In genomic region chr8:121164017-121164469, GRCm38 (mm10) we compare ENCODE assay signal across 10 mouse cellular contexts. TPM values are rescaled to one million over a fixed set of nuclear protein-coding genes. Genes with fewer than 3 reads are reported as not detected.
DNase-seq lines count a peak whose midpoint lies in the region; ATAC-seq lines count a peak whose summit lies in the region.
"Had no signal": no experiment of that assay in that cellular context is flagged by ENCODE, and none has a peak within 500 bp of the region (broad histone marks: within the 10 kb centered on the region; RNA-seq: fewer than 3 reads in every experiment).

No protein-coding gene starts in this region.

- 40% methylated on average over 8 of the region's 8 CpGs for WGBS in embryonic facial prominence, embryonic 12.5 days
- 55% methylated on average over 8 of the region's 8 CpGs for WGBS in embryonic facial prominence, embryonic 10.5 days
- 34% methylated on average over 8 of the region's 8 CpGs for WGBS in heart, embryonic 12.5 days
- 51% methylated on average over 8 of the region's 8 CpGs for WGBS in hindbrain, embryonic 12.5 days

- no peak overlapping the region for H3K4me2 ChIP-seq in embryonic facial prominence, embryonic 12.5 days (replicated peaks)
- peak overlapping the region; percentile 8; the same call in 1 of the 2 replicates for H3K4me2 ChIP-seq in heart, embryonic 12.5 days
- no peak overlapping the region for H3K4me2 ChIP-seq in hindbrain, embryonic 12.5 days (replicated peaks)

- peak; percentile 49; the same call in 1 of the 2 replicates for ATAC-seq in embryonic facial prominence, embryonic 12.5 days (ENCODE audit: insufficient number of reproducible peaks, insufficient read depth, low FRiP score, low TSS enrichment)
- peak; percentile 64 for ATAC-seq in heart, embryonic 12.5 days (ENCODE audit: insufficient number of reproducible peaks, low FRiP score)
- ATAC-seq in hindbrain, embryonic 12.5 days (ENCODE audit: low FRiP score): no peak

- H3K36me3 ChIP-seq in embryonic facial prominence, embryonic 12.5 days: no peaks in the 10 kb centered on the region
- H3K36me3 ChIP-seq in embryonic facial prominence, embryonic 10.5 days (replicated peaks): no peaks in the 10 kb centered on the region
- H3K36me3 ChIP-seq in heart, embryonic 12.5 days: no peaks in the 10 kb centered on the region
- H3K36me3 ChIP-seq in hindbrain, embryonic 12.5 days: no peaks in the 10 kb centered on the region

- no peak overlapping the region for H3K9ac ChIP-seq in embryonic facial prominence, embryonic 12.5 days
- no peak overlapping the region for H3K9ac ChIP-seq in heart, embryonic 12.5 days
- no peak overlapping the region for H3K9ac ChIP-seq in hindbrain, embryonic 12.5 days

- H3K27ac ChIP-seq in embryonic facial prominence, embryonic 12.5 days: no peak overlapping the region
- no peak overlapping the region; the same call in 1 of the 2 replicates for H3K27ac ChIP-seq in embryonic facial prominence, embryonic 10.5 days (replicated peaks)
- H3K27ac ChIP-seq in heart, embryonic 12.5 days (ENCODE audit: poor library complexity, severe bottlenecking): peak overlapping the region; percentile 64
- H3K27ac ChIP-seq in hindbrain, embryonic 12.5 days: no peak overlapping the region

- no peak for DNase-seq in embryonic facial prominence, embryonic 10.5 days (ENCODE audit: low spot score)
- DNase-seq in kidney, postnatal 10 days: peak; percentile 70
- peak; percentile 38 for DNase-seq in ovary, postnatal 10 days (ENCODE audit: low spot score)
- no peak for DNase-seq in frontal cortex, postnatal 36 days (ENCODE audit: low spot score in 2 of 2)
- DNase-seq in cerebellum, adult 9-10 months: no peak
- DNase-seq: gastrocnemius, postnatal 25 days had no signal

- H3K4me1 ChIP-seq in embryonic facial prominence, embryonic 12.5 days: peaks cover 15% of the 10 kb centered on the region; the same call in 1 of the 2 replicates
- H3K4me1 ChIP-seq in embryonic facial prominence, embryonic 10.5 days: peaks cover 58% of the 10 kb centered on the region
- H3K4me1 ChIP-seq in heart, embryonic 12.5 days (replicated peaks): peaks cover 46% of the 10 kb centered on the region
- peaks cover 10% of the 10 kb centered on the region; the same call in 1 of the 2 replicates for H3K4me1 ChIP-seq in hindbrain, embryonic 12.5 days

- H3K9me3 ChIP-seq in embryonic facial prominence, embryonic 12.5 days: no peaks in the 10 kb centered on the region
- H3K9me3 ChIP-seq in embryonic facial prominence, embryonic 10.5 days: no peaks in the 10 kb centered on the region
- no peaks in the 10 kb centered on the region for H3K9me3 ChIP-seq in heart, embryonic 12.5 days (replicated peaks)
- H3K9me3 ChIP-seq in hindbrain, embryonic 12.5 days (replicated peaks): no peaks in the 10 kb centered on the region

- H3K4me3 ChIP-seq in embryonic facial prominence, embryonic 12.5 days: no peak overlapping the region
- no peak overlapping the region for H3K4me3 ChIP-seq in embryonic facial prominence, embryonic 10.5 days
- no peak overlapping the region for H3K4me3 ChIP-seq in heart, embryonic 12.5 days
- no peak overlapping the region for H3K4me3 ChIP-seq in hindbrain, embryonic 12.5 days
- H3K4me3 ChIP-seq: myocyte had no signal

- no peaks in the 10 kb centered on the region for H3K27me3 ChIP-seq in embryonic facial prominence, embryonic 12.5 days
- peaks cover 32% of the 10 kb centered on the region for H3K27me3 ChIP-seq in embryonic facial prominence, embryonic 10.5 days (replicated peaks; ENCODE audit: low read depth, poor library complexity, severe bottlenecking)
- 0 out of 2 replicates have a peak, but pooled peaks cover 4% of the 10 kb centered on the region for H3K27me3 ChIP-seq in heart, embryonic 12.5 days (replicated peaks)
- no peaks in the 10 kb centered on the region for H3K27me3 ChIP-seq in hindbrain, embryonic 12.5 days

RNA-seq across cellular contexts. Expression of gene Foxl1, which starts 36.3 kb away (rescaled TPM):
- polyA plus RNA-seq in embryonic facial prominence, embryonic 12.5 days (2016; fragmentation: Nextera tagmentation; extraction: Ambion mirVana): 4.6 and 5.2 TPM in 2 replicates
- polyA plus RNA-seq in embryonic facial prominence, embryonic 10.5 days (2016; fragmentation: Nextera tagmentation; extraction: Ambion mirVana): 2.8 and 4.6 TPM in 2 replicates
- 0.78 and 1.2 TPM in 2 replicates for polyA plus RNA-seq in heart, embryonic 12.5 days (2016; fragmentation: Nextera tagmentation; extraction: Ambion mirVana)
- 1.8 and 2.2 TPM in 2 replicates for polyA plus RNA-seq in hindbrain, embryonic 12.5 days (2016; fragmentation: Nextera tagmentation; extraction: Ambion mirVana)

RNA-seq across cellular contexts. Expression of gene Foxc2, which starts 48.1 kb away (rescaled TPM):
- polyA plus RNA-seq in embryonic facial prominence, embryonic 12.5 days (2016; fragmentation: Nextera tagmentation; extraction: Ambion mirVana): 26.8 and 29.8 TPM in 2 replicates
- polyA plus RNA-seq in embryonic facial prominence, embryonic 10.5 days (2016; fragmentation: Nextera tagmentation; extraction: Ambion mirVana): 11.7 and 15.2 TPM in 2 replicates
- 20.7 and 20.8 TPM in 2 replicates for polyA plus RNA-seq in heart, embryonic 12.5 days (2016; fragmentation: Nextera tagmentation; extraction: Ambion mirVana)
- polyA plus RNA-seq in hindbrain, embryonic 12.5 days (2016; fragmentation: Nextera tagmentation; extraction: Ambion mirVana): 22.7 and 25.4 TPM in 2 replicates

RNA-seq across cellular contexts. Expression of gene Mthfsd, which starts 55.9 kb away (rescaled TPM):
- polyA plus RNA-seq in embryonic facial prominence, embryonic 12.5 days (2016; fragmentation: Nextera tagmentation; extraction: Ambion mirVana): 66.9 and 75.0 TPM in 2 replicates
- 68.2 and 72.3 TPM in 2 replicates for polyA plus RNA-seq in embryonic facial prominence, embryonic 10.5 days (2016; fragmentation: Nextera tagmentation; extraction: Ambion mirVana)
- 45.2 and 45.8 TPM in 2 replicates for polyA plus RNA-seq in heart, embryonic 12.5 days (2016; fragmentation: Nextera tagmentation; extraction: Ambion mirVana)
- polyA plus RNA-seq in hindbrain, embryonic 12.5 days (2016; fragmentation: Nextera tagmentation; extraction: Ambion mirVana): 60.0 and 69.3 TPM in 2 replicates

Comparison
In these comparisons a context has a peak if more than half of its experiments do, and no peak if none do; other contexts are left out.
1. DNase-seq: peak in kidney, postnatal 10 days (single experiment) and ovary, postnatal 10 days (single experiment); none in embryonic facial prominence, embryonic 10.5 days (single experiment), frontal cortex, postnatal 36 days (0 of 2) and cerebellum, adult 9-10 months (single experiment).